Mouse (Mus musculus) layer of hippocampus, postnatal 36 days (tissue): ENCODE results near the gene Dcaf11. TPM values are rescaled to one million over a fixed set of nuclear protein-coding genes. Genes with fewer than 3 reads are reported as not detected.

Experiments
- DNase-seq, 2 experiments: peaks; one replicate each; pipeline ENCODE4 v3.0.0; 2022
- total RNA-seq, 2 experiments: library from RNA; stranded (reverse); gene quantifications; 2 replicates each; pipeline ENCODE4 v1.2.3; 2021

Dcaf11 gene
- 10 to 100 TPM; 82.5 to 83.2 TPM for total RNA-seq

DNA sequence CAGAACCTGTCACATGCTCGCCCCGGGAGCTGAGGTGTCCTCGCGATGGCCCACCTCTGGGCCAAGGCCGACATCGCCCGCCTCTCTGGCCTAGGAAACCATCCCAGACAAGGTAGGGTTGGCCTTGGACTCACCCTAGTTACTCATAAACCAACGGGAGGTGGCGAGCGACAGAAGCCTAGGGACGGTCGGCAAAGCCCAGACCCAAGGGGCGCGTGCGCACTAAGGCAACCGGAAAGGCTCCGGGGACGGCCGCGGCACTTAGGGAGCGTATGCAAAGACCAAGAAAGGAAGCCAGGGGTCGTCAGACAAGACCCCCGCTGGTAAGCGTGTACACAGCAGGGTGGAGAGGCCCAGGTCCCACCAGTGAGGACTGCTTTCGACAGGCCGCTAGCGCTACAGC is at the start of gene Dcaf11:
Gene Dcaf11, plus strand, starts transcription at position 208 of the 403 bp plus-strand sequence.
- DNase-seq = peak; percentile 85 to 86

DNA sequence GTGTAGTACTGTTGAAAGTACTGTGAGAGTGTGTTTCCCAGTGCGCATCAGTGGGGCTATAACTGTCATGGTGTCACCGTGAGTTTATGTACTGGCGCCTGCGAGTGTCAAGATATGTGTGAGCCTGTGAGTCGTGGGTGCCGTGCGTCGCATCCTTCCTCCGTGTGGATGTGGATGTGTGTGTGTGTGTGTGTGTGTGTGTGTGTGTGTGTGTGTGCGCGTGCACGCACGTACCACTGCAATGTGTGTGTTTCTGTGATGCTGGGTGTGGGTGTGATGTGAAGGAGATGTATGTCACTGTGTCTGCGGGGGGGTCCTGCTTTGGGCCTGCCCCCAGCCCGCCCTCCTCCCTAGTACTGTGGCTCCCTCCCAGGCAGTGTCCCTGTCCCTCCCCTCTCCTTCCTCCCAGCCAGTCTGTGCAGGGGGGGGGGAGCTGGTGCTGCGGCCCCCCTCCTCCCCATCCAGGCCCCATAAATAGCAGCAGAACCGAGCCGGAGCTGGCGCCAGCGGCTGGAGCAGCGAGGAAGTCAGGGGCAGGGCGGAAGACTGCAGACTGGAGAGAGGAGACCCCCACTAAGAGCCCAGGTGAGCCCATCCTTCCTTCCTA is 49.6 kb upstream of the Dcaf11 start, which contains the start of gene Cpne6:
Gene Cpne6, plus strand, starts transcription at position 321 of the 607 bp plus-strand sequence.
- peak; percentile 60 to 69 for DNase-seq

DNA sequence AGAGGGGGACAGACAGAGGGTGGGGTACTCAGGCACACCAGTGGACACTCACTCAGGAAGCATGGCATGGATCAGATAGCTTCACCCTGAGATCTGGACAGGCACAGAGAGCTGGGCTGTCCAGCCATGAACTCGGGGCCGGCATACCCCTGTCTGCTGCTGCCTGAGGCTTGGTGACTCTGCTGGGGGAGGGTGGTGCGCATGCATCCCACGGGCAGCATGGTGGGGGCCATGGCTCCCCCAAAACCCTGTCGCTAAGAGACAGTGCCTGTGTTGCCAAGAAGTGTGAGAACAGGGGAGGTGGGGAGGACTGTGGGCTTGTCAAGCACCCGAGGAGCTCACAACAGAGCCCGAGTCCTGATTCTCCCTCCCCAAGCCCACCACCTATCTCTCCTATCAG is 48.8 kb upstream of the Dcaf11 start:
- peak; percentile 80 for DNase-seq

DNA sequence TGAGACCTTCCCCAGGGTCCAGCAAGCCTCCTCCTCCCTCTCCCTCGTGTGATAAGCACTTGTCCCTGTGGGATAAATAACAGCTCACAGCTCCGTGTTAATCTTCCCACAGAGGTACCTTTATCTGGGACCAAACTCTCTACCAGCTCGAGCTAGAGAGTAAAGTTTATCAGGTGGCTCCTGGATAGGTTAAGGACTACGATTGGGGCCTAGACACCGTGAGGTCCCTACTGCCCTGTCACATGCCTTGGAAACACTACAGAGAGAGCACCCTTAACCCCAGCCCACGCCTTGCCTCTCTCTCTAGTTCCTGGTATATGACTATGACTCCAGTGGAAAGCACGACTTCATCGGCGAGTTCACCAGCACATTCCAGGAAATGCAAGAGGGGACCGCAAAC is 45.9 kb upstream of the Dcaf11 start:
- no peak for DNase-seq

DNA sequence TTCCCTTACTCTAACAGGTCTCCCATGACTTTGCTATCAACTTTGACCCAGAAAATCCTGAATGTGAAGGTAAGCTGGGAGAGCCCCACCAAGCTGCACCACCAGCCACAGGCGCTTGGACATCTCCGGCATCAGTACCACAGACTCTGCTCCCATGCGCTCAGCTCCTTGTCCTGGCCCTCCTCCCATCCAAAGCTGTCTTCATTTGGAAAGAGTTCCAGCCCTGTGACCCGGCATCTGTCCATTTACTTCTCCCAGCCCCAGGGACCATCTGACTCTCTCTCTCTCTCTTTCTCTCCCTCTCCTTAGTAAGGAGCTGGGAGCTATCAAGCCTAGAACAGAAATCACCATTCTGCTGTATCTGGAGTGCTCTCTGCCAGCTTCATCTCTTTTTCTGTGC is 44.0 kb upstream of the Dcaf11 start:
- no peak for DNase-seq

DNA sequence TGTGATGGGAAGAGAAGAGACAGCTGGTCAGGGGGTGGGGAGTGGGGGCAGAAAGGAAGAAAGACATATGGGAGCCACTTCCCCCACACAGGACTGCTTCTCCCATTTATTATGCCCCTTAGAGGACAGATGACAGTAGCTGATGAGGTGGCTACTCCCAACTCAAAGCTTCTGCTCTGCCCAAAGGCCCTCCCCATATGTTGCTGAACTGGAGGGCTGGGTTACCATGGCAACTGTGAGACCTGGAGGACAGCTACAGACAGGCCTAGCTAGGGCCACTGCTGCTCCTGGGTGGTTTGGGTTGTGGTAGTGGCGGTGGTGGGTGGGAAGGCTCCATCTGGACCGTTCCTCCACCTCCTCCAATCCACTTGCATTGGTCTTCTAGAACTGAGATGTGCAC is 40.9 kb upstream of the Dcaf11 start:
- peak; percentile 74 to 79 for DNase-seq

DNA sequence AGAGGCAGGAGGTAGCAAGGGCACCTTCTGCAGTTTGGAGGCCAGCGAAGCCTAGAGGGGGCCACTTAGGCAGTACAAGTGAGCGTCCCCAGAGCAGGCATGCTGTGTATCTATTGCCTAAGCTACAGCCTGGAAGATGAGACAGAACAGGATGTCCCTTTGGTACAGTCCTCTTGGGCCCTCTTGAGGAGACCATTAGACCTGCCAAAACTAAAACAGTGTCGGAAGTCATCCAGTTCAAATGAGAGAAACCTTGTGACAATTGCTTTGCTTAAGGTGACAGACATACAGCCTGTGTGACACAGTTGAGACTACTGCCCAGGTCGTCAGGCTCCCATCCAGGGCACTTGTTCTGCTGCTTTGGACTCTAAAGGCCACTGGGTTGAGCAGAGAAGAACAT is 40.2 kb upstream of the Dcaf11 start:
- no peak for DNase-seq

DNA sequence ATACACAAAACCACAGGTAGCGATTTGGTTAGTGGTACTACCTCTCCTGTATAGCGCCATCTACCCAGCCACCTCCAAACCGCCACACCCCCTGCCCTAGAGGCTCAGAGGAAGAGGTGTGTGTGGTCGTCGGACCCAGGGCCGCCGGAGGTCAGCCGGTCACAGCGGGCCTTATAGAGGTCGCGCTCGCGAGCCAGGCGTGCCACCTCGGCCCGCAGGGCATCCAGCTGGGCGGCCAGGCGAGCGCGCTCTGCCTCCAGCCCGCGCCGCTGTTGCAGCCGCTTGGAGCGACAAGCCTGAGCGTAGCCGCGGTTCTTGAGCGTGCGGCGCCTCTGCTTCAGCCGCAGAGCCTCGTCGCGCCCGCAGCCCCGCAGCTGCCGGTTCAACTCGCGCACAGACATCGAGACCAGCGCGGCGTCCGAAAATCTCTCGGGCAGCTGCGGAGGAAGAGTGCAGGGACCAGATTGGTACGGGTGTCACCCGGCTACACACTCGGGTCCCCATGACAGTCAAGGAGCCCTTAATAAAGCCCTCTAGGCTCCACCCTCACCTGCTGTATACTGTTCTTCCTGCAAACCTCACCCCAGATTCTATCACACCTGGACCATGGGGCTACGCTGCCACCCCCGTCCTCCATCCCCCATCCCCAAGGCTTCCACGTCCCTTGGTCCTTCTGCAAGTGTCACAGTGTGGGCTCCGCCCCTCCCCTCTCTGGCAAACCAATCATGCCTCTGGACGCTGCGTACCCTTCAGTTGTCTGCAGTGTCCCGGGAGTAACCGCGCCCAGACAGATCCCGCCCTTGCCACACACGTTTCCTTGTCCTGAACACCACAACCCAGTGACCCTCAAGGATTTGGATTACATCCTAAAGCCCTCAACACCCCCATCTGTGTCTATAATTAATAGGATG is 39.1 kb upstream of the Dcaf11 start:
- no peak for DNase-seq

DNA sequence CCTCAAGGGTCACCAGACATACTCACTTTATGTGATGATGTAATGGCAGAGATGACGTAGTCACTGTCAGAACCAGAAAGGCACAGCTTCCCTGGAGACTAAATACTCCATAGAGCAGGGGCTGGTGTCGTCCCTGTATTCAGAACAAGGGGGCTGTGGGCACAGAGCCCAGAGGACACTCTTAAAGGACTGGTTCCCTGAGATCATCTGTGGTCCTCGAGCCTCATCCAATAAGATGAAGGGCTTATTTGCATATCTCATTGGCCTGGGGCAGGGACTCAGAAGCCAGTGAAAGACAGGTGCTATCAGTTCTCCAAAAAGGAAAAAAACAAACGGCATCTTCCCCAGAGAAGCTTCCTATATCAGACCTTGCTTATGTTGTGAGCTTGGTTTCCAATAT is 35.7 kb upstream of the Dcaf11 start:
- no peak for DNase-seq

DNA sequence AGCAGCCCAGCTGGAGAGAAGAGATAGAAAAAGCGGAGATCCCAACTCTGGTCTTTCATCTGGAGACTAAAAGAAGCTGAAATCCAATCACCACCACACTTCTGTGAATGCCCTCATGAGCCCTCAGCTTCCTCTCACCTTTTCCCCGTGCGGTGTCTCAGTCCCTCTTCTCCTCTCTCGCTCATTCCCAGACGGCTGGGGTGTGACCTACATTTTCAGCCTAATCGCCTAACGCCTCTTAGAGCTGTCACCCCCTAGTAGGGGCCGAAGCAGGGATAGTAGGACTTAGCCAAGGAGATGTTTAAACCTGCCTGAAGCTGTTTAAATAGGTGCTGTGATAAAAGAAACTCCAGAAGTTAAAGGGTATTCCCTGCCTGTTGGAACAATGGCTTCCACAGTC is 35.0 kb upstream of the Dcaf11 start, which contains the start of gene Nrl:
Gene Nrl, minus strand, starts transcription at position 197 of the 400 bp plus-strand sequence.
- no peak for DNase-seq

DNA sequence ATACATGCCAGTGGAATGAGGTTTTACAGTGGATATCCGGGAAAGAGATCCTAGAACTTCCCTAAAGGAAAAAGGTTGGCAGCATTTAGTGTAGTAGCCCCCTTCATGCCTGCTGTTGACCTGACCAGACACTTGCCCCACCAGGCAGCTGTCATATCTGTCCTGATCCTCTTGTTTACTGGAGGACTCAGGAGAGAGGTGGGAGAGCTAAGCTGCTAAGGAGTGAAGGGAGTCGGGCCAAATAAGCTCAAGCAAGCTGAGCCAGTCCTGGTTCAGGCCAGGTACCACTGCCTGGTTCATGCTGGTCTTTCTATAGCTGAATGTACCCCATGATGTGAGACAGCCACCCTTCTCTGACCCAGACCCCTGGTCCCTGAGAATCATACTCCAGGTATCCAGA is 33.1 kb upstream of the Dcaf11 start:
- DNase-seq = no peak

DNA sequence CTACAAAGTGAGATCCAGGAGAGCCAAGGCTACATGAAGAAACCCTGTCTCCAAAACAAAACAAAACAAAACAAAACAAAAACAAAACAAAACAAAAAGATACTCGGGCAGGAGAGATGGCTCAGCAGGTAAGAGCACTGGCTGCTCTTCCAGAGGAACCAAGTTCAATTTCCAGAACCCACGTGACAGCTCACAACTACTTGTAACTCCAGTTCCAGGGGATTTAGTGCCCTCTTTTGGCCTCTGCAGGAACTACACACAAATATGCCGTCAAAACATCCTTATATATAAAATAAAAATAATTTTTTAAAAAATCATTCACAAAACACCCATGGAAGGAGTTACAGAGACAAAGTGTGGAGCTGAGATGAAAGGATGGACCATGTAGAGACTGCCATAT is 31.9 kb upstream of the Dcaf11 start:
- no peak for DNase-seq

DNA sequence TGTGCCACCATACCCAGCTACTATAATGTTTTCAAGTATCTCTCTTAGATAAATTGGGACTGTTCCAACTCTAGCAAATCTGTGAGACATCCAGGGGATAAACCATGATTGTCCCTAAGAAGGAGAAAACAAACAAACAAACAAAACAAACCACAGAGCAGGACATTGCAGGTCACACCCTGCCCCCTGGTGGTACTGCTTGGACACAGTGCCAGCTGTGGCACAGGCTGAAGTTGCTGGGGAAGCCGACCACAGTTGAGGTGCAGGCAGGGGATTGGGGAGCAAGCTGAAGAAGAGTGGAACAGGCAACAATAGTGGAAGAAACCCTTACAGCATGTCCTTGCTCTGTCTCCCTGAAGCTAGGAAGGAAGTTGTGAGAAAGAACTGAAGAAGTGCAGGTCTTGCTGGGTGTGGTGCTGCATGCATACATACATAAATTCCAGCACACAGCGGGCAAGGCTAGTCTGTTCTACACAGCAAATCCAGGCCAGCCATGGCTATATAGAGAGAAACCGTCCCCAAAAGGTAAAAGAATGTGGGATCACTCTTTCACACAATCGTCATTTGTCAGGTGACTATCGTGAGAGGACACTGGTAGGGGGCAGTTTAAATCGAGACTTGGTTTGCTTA is 23.6 kb upstream of the Dcaf11 start:
- DNase-seq = no peak

DNA sequence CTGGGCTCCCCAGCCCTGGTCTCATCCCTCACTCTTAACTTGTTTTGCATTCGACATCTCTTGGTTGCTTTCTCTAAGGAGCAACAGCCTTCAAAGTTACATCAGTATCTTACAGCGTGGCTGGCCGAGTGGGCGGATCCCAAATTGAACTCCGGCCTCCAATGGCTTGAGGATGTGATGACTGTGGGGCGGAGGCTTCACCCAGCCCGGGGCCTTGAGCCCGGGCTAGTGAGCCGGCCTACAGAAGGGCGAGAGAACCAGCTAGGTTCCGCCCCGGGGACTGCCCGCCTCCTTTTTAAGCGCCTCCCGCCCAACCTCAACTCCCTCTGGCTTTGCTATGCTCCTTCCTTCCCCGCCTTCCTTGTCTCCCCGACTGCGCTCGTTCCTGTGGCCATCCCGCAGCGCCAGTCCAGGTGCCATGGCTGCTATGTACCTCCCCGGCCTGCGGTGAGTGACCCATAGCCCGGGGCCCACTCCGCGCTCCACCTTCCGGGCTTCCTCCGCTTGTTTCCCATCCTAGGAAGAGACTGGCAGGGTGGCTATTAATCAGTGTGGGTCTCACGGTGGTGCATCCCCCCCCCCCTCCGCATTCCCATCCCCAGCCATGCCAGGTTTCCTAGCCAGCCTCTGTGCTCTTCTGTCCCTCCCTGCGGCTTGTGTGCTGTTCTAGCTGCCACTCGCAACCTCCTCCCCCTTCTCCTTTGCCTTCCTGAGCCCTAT is 19.6 kb upstream of the Dcaf11 start, which contains the start of gene Pck2:
Gene Pck2, plus strand, starts transcription at position 200 of the 720 bp plus-strand sequence.
- DNase-seq = peak; percentile 73 to 78

DNA sequence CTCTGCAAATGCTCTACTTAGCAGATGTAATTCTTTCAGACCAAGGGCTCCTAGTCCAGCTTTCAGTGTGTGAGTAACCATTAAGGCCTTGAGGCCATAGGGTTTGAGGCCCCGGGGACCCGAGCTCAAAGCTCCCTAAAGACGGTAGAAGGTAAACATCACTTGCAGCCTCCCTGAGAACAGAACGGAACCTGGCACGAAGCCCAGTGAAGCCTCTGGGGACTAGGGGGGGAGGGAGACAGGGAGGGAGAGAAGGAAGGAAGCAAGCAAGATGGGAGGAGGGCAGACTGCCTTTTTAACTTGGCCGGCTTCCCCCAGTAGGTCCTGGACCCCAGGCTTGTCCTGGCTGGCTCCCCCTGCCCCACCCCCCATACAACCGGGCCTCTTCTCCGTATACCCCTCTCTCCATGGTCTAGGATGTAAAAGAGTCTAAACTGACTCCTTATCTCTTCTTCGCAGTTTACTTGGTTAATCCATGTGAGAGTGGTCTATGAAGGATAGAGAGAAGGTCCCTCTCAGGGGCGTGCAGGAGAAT is 19.0 kb upstream of the Dcaf11 start:
- peak; percentile 75 to 76 for DNase-seq

DNA sequence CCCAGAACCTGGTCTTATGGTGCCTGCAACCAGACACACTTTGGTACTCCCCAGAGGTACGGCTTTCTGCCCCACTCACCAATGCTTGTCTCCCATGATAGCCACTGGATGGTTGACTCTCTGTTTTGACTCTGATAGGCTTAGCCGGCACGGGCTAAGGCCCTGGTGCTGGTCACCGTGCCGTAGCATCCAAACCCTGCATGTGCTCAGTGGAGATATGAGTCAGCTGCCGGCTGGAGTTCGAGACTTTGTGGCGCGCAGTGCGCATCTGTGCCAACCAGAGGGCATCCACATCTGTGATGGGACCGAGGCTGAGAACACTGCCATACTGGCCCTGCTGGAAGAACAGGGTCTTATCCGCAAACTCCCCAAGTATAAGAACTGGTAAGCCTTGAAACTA is 17.5 kb upstream of the Dcaf11 start:
- no peak for DNase-seq

DNA sequence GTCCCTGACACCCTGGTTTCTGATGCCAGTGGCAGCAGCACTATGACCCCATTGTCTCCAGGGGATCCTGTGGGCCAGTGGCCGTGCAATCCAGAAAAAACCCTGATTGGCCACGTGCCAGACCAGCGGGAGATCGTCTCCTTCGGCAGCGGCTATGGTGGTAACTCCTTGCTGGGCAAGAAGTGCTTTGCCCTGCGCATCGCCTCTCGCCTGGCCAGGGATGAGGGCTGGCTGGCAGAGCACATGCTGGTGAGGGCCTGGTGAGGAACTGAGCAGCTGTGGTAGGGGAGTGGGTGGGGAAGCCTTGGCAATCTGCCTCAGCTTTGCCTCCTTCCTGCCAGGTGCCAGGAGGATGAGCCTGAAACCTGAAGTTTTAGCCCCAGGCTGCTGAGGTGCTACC is 15.5 kb upstream of the Dcaf11 start:
- no peak for DNase-seq

DNA sequence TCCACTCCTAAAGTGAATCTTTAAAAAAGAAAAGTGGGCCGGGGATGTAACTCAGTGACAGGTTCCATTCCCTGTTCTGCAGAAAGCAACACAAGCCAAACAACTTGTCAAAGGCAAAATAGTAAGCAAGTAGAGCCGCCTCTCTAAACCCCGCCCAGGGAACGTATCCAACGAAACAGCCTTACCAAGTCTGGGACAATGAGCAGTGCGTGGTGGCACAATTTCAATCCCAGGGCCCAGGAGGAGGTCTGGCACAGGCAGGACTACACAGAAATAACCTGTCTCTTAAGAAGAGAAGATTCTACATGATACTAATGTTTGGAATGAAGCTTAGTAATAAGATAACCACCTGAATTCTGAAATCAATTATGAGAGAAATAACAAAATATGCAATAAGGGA is 9.6 kb upstream of the Dcaf11 start:
- DNase-seq = no peak

DNA sequence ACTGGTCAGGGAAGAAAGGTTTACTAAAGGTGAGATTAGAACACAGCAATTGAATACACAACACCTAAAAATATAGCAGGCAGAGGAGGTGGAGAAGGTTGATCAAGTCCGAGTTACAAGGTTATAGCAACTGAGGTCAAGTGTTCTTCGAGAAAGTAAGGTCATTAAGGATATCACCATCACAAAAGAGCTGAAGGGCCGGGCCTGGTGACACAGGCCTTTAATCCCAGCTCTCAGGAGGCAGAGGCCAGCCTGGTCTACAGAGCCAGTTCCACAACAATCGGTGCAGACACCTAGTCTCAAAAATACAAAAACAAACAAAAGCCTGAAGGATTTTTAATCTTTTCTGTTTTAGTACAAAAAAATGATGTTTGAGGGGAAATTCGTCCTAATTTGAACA is 8.5 kb upstream of the Dcaf11 start:
- no peak for DNase-seq

DNA sequence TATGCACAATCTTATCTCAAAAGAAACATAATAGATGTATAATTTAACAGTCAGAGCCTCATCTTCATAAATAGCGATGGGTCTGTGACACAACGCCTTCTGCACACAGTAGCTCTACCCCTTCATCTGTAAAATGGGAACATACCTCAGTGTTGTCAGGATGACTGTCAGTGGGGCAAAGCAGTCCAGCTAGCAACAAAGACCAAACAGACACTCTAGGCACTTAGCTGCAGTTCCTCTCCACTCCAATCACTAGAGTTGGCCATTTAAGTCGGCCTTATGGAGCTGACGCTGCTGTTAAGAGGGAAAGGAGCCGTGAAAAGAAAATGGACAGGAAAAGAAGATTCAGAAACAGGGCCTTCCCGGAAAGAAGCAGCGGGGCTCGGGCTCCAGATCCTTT is 8.0 kb upstream of the Dcaf11 start:
- DNase-seq = no peak

DNA sequence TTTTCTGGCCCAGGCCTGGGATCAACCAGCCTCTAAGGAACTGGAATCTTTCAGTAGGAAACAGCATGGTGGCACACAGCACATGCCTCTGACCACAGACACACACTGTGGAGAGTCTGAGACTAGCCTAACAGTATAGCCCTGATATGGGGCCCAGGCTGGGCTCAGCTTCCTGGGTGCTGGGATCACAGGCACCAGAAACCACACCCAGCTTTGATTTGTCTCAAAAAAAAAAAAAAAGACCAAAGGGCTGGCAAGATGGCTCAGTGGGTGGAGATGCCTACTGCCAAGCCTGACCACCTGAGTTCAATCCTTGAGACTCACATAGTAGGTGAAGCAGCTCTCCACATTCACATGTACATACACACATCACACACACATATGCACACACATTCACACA is 5.2 kb upstream of the Dcaf11 start:
- no peak for DNase-seq

DNA sequence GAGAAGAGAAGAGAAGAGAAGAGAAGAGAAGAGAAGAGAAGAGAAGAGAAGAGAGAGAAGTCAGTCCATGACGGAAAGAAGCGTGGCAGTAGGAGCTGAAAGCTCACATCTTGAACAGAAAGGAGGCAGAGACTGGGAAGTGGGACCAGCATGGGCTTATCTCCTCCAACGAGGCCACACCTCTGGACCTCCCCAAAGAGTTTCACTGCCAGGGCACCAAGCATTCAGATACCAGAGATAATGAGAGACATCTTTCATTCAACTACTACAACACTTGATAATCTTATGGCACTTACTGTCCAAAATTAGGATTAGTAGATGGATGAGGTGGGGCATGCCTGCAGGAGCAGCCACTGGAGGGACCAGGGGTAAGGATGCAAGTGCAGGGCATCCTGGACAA is 4.0 kb upstream of the Dcaf11 start:
- DNase-seq = no peak
